Mouse (Mus musculus) kidney, postnatal 10 days (tissue): ENCODE measurements around the gene Cald1.

Experiments used
- DNase-seq: peaks from one replicate; pipeline ENCODE4 v3.0.0; 2021; ENCODE audit warnings: mixed read lengths

Cald1 gene

GRCm38 (mm10) chr6:34671355-34671754 lies 73.1 kb downstream of the Cald1 start:
- no peak for DNase-seq

GRCm38 (mm10) chr6:34674416-34674815 lies 76.1 kb downstream of the Cald1 start:
- DNase-seq, result no peak

GRCm38 (mm10) chr6:34674897-34675296 lies 76.6 kb downstream of the Cald1 start:
- DNase-seq, result no peak

DNA sequence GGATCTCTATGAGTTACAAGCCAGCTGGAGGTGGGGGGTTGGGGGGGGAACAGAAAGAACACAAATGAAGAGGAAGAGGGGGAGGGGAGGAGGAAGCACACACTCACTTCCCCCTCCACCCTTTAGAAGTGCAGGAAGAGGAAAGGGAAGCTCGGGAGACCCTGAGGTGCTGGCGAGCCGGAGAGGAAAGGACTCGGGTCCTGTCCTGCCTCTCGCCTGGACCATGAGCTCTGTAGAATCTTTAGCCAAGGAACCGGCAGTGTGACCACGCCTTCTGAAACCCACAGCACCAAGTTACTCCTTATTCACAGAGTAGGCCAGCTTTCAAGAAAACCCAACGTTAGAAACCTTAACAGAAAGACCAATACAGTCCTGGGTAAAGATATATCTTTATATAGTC lies 83.8 kb downstream of the Cald1 start:
- DNase-seq, result peak; percentile 31

- DNase-seq, result peak; percentile 67
Measured at GRCm38 (mm10) chr6:34684886-34685285, 86.6 kb downstream of the Cald1 start.

DNA sequence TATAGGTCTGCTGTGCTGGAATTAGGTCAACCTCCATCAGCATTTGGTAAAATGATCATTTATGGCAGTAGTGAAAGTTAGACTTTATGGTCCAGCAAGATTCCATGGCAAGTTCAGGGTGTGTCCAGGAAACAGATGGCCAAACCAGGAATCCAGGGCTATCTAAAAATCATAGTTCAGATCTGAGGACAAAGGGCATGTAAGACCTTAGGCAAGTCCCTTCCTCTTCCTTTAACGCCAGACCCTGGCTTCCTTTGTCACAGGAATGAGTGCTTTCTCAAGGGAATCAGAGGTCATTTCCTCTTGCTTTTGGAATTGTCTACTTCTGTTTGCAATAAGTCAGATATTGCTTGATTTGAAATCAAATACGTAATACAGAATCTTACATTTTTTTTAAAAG lies 90.7 kb downstream of the Cald1 start:
- no peak for DNase-seq

DNA sequence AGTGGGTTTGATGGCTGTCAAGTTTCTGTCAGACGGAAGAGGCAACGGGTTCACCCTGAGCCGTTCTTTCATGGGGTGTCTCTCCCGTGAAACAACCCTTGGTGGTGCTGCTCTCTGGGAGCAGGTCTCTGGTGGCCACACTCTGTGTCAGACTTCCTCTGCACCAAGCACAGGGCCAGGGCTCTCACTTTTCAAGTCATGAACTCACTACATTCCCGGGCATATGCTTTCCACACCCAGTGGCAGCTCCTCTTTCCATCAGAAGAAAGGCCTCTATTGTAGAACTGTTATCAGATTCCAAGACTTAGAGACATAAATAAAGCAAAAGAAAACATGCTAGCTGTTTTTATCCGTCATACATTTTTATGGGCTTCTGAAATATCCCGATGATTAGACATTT lies 93.1 kb downstream of the Cald1 start:
- DNase-seq, result no peak

DNA sequence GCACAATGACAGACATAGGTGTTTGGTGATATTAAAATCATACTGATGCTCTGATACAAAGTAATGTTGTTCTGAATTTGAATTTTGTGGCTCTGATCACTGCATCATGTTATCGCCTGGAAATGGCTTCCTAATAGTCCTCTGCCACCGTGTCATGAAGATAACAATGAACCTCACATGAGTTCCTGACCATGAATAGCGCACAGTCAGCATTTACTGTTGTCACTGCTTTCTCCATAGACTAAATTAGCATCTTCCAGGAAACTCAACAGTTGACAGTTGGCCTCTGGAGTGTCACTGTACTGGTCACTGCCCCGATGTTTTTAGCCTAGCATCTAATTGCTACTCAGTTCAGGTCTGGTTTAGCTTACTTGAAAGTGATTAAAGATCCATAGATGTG lies 95.8 kb downstream of the Cald1 start:
- DNase-seq, result no peak

GRCm38 (mm10) chr6:34703421-34704120 lies 105.3 kb downstream of the Cald1 start:
- DNase-seq, result no peak

GRCm38 (mm10) chr6:34707521-34707920 lies 109.2 kb downstream of the Cald1 start:
- no peak for DNase-seq

- DNase-seq, result peak; percentile 77
Measured at GRCm38 (mm10) chr6:34708650-34709265, 110.5 kb downstream of the Cald1 start.

GRCm38 (mm10) chr6:34709289-34709688 lies 111.0 kb downstream of the Cald1 start:
- DNase-seq, result peak; percentile 83

DNA sequence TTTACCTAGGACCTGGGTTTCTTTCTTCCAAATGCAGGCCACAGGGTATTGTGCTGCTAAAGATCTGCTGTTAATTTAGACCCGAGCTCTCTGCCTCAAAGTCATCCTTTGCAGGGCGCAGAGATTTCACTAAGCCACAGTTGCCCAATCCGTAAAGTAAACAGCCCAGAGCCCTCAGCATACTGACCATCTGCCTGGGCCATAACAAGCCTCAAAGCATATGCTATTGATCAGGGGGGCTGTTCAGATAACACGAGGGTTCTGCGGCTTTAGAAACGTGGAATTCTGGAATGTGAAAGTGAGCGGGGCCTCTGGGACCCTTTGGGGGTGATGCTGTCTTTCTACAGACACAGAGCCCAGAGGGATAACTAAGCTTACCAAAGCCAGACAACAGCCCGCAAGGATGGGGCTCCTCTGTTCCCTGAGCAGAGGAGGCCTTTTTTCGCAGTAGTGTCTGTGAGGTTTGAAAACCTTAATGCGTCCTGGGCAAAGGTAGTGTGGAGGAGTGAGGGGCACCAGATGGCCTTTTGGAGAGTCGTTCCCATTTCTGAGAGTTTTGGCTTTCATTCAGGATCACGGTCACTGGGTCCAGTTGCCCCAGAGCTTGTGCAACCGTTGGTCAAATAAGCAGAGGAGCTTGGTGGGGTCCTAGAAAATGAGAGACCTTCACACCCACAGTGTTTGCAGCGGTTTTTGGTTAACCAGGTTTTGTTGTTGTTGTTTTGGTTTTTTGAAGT lies 111.8 kb downstream of the Cald1 start:
- no peak for DNase-seq

DNA sequence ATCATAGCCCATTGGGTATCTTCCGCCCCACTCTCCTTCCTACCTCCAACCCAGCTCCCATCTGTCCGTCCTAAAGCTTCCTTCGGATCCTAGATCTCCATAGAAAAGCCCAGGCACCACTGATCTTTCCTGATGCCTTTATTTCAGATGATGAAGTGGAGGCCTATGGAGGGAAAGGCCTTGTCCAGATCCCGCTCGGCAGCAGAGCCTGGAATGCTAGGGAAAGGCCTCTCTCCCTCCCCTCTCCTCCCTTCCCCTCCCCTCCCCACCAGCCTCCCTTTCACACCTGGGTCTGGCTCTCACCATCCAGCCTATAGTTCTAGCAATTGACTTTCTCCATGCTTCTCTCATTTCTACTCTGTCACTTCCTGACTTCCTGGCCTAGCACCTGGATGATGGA lies 112.5 kb downstream of the Cald1 start:
- DNase-seq, result no peak

- DNase-seq, result no peak
Measured at GRCm38 (mm10) chr6:34711620-34712019, 113.3 kb downstream of the Cald1 start.

- DNase-seq, result no peak
Measured at GRCm38 (mm10) chr6:34713169-34713568, 114.9 kb downstream of the Cald1 start.

GRCm38 (mm10) chr6:34713777-34714176 lies 115.5 kb downstream of the Cald1 start:
- DNase-seq, result no peak

DNA sequence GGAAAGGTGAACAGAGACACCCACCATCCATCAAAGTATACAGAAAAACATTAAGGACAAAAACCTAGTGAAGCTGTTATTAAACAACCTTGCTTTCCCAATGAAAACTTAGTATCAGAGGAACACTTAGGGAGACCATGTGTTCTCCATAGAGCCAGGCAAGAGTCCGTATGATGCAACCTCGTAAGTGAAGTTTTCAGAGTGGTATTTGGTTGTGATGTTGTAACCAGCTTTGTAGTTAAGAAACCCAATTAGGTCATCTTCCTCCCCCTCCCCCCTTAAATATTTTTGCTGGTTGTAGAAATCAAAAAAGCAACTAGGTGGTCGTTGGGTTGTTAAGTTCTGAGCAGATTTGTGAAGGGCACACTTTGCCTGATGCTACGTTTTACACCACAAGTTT lies 116.3 kb downstream of the Cald1 start:
- DNase-seq, result no peak

- DNase-seq, result no peak
Measured at GRCm38 (mm10) chr6:34716206-34716887, 118.0 kb downstream of the Cald1 start.

DNA sequence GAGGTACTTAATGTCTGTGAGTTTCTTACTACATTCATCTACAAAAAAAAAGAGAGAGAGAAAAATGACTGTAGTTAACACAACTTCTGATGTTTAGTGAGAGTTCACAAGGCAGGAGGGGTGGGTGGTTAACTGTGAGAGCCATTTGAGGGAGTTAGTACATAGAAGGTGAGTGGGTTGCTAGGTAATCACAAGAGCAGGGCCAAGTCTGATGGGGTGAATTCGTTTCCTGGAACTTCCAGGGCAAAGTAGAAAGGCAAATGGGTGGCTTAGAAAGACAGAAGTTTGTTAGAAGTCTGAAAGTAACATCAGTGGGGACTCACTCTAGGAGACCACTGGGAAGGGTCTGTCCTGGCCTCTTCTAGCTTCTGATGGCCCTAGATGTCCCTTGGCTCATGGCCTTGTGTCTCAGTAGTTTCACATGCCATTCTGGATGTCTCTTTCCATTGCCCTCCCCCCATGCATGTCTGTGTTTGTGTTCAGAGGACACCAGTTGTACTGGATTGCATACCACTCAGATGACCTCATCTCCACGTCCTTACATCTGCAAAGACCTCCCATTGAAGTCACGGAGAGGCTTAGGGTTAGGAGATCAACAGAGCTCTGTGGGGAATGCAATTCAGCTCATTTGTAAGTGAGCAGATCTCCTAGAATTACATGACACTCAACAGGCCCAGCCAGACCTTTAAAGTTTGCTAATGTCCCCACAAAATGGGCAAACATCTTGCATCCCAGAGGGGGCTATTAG lies 118.8 kb downstream of the Cald1 start:
- no peak for DNase-seq

GRCm38 (mm10) chr6:34717651-34718050 lies 119.4 kb downstream of the Cald1 start:
- no peak for DNase-seq

- DNase-seq, result no peak
Measured at GRCm38 (mm10) chr6:34719141-34719680, 120.9 kb downstream of the Cald1 start.
